Mouse (Mus musculus): ENCODE results near the gene Trappc2. TPM values are rescaled to one million over a fixed set of nuclear protein-coding genes. Genes with fewer than 3 reads are reported as not detected.

Trappc2 gene
- polyA plus RNA-seq (2012; rRNA removed) = 26.6 and 29.5 TPM in 2 replicates

GRCm38 (mm10) chrX:166440036-166440615, at the start of gene Trappc2:
Gene Trappc2, plus strand, starts transcription at chrX:166440574.
- peak; percentile 57 for DNase-seq (ENCODE audit: low read depth)
- no peak for TF ChIP-seq CTCF (IDR thresholded peaks at IDR 0.05; ENCODE audit: borderline replicate concordance, extremely low read depth, insufficient read depth, insufficient read length)
- TF ChIP-seq POLR2A (IDR thresholded peaks at IDR 0.05; ENCODE audit: borderline replicate concordance, extremely low read depth, insufficient read depth, insufficient read length, poor library complexity, severe bottlenecking) = no peak

- no peak for TF ChIP-seq POLR2A (IDR thresholded peaks at IDR 0.05; ENCODE audit: borderline replicate concordance, extremely low read depth, insufficient read depth, insufficient read length, poor library complexity, severe bottlenecking)
- peak; percentile 19; the same call in 1 of the 2 replicates for TF ChIP-seq CTCF (IDR thresholded peaks at IDR 0.05; ENCODE audit: borderline replicate concordance, extremely low read depth, insufficient read depth, insufficient read length)
- no peak for DNase-seq (ENCODE audit: low read depth)
Observed at GRCm38 (mm10) chrX:166393753-166394152, 46.6 kb upstream of the Trappc2 start.

DNA sequence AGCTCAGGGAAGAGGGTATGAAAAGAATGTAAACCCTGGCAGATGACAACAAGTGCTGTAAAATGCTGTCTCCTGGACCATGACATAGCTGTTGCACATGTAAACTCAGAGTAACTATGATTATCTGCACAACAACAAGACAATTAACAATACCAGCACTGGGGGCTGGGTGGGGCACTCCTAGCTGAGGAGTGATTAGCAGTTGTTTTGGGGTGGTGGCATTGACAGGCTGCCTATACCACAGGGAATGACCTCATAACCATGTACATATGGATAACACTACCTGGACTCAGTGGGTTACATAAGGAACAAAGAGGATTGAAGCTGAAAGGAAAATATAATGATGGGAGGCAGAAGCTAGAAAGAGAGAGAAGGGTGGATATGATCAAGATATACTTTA, 32.5 kb upstream of the Trappc2 start:
- DNase-seq (ENCODE audit: low read depth) = no peak
- TF ChIP-seq CTCF (IDR thresholded peaks at IDR 0.05; ENCODE audit: borderline replicate concordance, extremely low read depth, insufficient read depth, insufficient read length) (no peak), POLR2A (IDR thresholded peaks at IDR 0.05; ENCODE audit: borderline replicate concordance, extremely low read depth, insufficient read depth, insufficient read length, poor library complexity, severe bottlenecking) (no peak)

DNA sequence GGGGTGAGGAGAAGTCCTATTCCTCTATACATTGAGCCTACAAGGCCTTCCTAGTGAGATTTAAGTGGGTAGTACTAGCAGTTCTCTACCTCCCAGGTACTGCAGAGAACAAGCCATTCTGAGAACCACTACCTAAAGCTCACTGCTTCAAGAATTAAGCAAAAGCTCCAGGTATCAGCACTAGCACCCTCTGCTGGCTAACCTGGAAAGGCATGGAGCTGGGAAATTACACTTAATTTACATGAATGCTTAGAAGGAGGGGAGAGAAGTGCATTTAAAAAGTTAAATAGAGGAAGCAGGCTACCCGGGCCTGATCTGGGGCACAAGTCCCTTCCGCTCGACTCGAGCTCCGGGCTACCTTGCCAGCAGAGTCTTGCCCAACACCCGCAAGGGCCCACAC, 24.2 kb upstream of the Trappc2 start:
- DNase-seq (ENCODE audit: low read depth) = peak; percentile 62
- TF ChIP-seq POLR2A (IDR thresholded peaks at IDR 0.05; ENCODE audit: borderline replicate concordance, extremely low read depth, insufficient read depth, insufficient read length, poor library complexity, severe bottlenecking) (no peak), CTCF (IDR thresholded peaks at IDR 0.05; ENCODE audit: borderline replicate concordance, extremely low read depth, insufficient read depth, insufficient read length) (peak; percentile 63; the same call in 1 of the 2 replicates)

GRCm38 (mm10) chrX:166434812-166435211, 5.6 kb upstream of the Trappc2 start:
- DNase-seq (ENCODE audit: low read depth) = no peak
- TF ChIP-seq CTCF (IDR thresholded peaks at IDR 0.05; ENCODE audit: borderline replicate concordance, extremely low read depth, insufficient read depth, insufficient read length) (no peak), POLR2A (IDR thresholded peaks at IDR 0.05; ENCODE audit: borderline replicate concordance, extremely low read depth, insufficient read depth, insufficient read length, poor library complexity, severe bottlenecking) (no peak)

GRCm38 (mm10) chrX:166440616-166441063, 266 bp downstream of the Trappc2 start, which contains the start of gene Ofd1:
Gene Ofd1, minus strand, starts transcription at chrX:166440704.
- TF ChIP-seq CTCF (IDR thresholded peaks at IDR 0.05; ENCODE audit: borderline replicate concordance, extremely low read depth, insufficient read depth, insufficient read length) = no peak
- TF ChIP-seq POLR2A (IDR thresholded peaks at IDR 0.05; ENCODE audit: borderline replicate concordance, extremely low read depth, insufficient read depth, insufficient read length, poor library complexity, severe bottlenecking) = peak; percentile 94

GRCm38 (mm10) chrX:166444552-166444951, 4.2 kb downstream of the Trappc2 start:
- TF ChIP-seq CTCF (IDR thresholded peaks at IDR 0.05; ENCODE audit: borderline replicate concordance, extremely low read depth, insufficient read depth, insufficient read length) = no peak
- TF ChIP-seq POLR2A (IDR thresholded peaks at IDR 0.05; ENCODE audit: borderline replicate concordance, extremely low read depth, insufficient read depth, insufficient read length, poor library complexity, severe bottlenecking) = no peak
- DNase-seq (ENCODE audit: low read depth) = no peak

More at GRCm38 (mm10) chrX:166440616-166441063, 266 bp downstream of the Trappc2 start, which contains the start of gene Ofd1:
- peak; percentile 96 for DNase-seq (ENCODE audit: low read depth)

DNA sequence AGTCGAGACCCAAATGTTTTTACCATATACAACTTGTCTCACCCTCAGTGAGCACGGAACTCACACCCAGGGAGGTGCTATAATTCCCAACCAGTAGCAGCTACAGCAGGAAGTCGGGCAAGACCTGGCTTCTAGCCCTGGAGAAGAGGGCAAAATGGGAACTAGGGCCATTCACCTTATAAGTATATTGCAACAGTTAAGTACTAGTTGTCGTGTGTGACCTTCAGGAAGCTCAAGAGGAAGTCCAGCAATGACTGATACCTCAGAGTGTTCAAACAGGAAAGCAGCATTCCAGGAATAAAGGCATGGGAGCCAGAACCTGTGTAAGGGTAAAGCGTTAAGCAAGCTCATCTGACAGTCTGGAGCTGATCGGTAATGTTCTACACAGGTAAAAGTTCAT, 13.2 kb downstream of the Trappc2 start:
- TF ChIP-seq CTCF (IDR thresholded peaks at IDR 0.05; ENCODE audit: borderline replicate concordance, extremely low read depth, insufficient read depth, insufficient read length) (no peak), POLR2A (IDR thresholded peaks at IDR 0.05; ENCODE audit: borderline replicate concordance, extremely low read depth, insufficient read depth, insufficient read length, poor library complexity, severe bottlenecking) (no peak)
- DNase-seq (ENCODE audit: low read depth) = no peak

DNA sequence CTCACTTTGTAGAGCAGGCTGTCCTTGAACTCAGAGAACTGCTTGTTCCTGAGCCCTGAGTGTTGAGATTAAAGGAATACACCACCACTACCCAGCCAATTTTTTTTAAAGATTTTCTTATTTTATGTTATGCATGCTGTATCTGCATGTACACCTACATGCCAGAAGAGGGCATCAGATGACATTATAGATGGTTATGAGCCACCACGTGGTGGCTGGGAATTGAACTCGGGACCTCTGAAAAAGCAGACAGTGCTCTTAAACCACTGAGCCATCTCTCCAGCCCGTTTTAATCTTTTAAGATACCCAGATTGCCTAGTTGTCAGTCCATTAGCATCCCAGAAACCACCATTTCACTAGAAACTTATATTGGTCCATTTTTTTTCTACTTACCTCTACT, 14.0 kb downstream of the Trappc2 start:
- TF ChIP-seq POLR2A (IDR thresholded peaks at IDR 0.05; ENCODE audit: borderline replicate concordance, extremely low read depth, insufficient read depth, insufficient read length, poor library complexity, severe bottlenecking) (no peak), CTCF (IDR thresholded peaks at IDR 0.05; ENCODE audit: borderline replicate concordance, extremely low read depth, insufficient read depth, insufficient read length) (no peak)
- DNase-seq (ENCODE audit: low read depth) = no peak

DNA sequence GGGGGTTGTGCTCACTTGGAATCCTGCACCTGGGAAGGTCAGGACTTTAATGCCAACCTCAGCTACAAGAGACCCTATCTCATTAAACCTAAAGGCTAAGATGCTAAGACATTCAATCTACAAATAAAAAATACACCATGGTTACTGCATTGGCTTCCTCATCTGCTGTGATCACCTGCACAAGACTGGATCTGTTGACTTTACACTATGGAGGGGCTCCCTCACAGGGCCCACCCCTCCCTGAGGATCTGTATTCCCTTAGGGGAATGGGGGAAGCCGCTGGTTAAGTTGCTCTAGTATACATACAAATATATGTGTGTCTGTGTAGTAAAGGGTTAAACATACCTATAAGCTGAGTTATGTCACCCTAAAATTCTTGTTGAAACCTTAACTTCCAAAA, 15.2 kb downstream of the Trappc2 start:
- no peak for TF ChIP-seq POLR2A (IDR thresholded peaks at IDR 0.05; ENCODE audit: borderline replicate concordance, extremely low read depth, insufficient read depth, insufficient read length, poor library complexity, severe bottlenecking)
- TF ChIP-seq CTCF (IDR thresholded peaks at IDR 0.05; ENCODE audit: borderline replicate concordance, extremely low read depth, insufficient read depth, insufficient read length) = no peak
- no peak for DNase-seq (ENCODE audit: low read depth)

DNA sequence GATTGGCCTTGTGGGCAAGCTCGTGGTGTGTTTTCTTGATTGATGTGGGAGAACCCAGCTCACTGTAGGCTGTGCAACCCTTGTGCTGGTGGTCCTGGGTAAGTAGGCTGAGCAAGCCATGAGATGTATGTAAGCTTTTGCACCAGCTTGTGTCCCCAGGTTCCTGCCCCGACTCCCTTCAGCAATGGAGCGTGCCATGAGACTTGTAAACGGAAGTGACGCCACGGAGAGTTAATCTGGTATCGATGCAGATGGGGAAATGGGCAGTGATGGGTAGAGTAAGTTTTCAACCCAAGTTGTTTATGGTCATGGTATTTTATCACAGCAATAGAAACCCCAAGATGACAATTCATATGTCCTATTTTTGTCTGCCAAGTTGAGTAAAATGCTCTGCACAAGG, 27.9 kb downstream of the Trappc2 start:
- DNase-seq (ENCODE audit: low read depth) = no peak
- no peak for TF ChIP-seq POLR2A (IDR thresholded peaks at IDR 0.05; ENCODE audit: borderline replicate concordance, extremely low read depth, insufficient read depth, insufficient read length, poor library complexity, severe bottlenecking)
- no peak for TF ChIP-seq CTCF (IDR thresholded peaks at IDR 0.05; ENCODE audit: borderline replicate concordance, extremely low read depth, insufficient read depth, insufficient read length)

DNA sequence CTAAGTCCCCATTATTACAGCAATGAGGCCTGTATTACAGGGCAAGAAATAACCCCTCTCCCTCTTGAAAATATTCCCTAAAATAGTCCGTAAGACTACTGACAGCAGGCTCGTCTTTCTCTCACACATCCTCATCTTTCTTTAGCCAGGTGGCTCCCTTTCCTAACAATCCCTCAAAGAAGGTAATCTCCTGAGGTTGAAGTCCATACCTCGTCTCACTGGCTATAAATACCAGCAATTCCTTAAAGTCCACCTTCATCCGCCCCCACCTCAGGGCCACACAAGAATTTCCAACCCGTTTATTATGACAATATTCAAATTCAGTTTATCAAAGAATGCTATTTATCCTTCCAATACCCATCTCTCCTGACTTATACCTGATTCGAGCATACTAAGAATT, 32.2 kb downstream of the Trappc2 start:
- TF ChIP-seq POLR2A (IDR thresholded peaks at IDR 0.05; ENCODE audit: borderline replicate concordance, extremely low read depth, insufficient read depth, insufficient read length, poor library complexity, severe bottlenecking) = no peak
- TF ChIP-seq CTCF (IDR thresholded peaks at IDR 0.05; ENCODE audit: borderline replicate concordance, extremely low read depth, insufficient read depth, insufficient read length) = no peak
- DNase-seq (ENCODE audit: low read depth) = no peak
